Mouse (Mus musculus) lung, postnatal 10 days (tissue): ENCODE measurements around the gene Nudt16l1.

ENCODE experiments used
- DNase-seq: peaks from one replicate; pipeline ENCODE4 v3.0.0; 2021

Nudt16l1 gene

DNA sequence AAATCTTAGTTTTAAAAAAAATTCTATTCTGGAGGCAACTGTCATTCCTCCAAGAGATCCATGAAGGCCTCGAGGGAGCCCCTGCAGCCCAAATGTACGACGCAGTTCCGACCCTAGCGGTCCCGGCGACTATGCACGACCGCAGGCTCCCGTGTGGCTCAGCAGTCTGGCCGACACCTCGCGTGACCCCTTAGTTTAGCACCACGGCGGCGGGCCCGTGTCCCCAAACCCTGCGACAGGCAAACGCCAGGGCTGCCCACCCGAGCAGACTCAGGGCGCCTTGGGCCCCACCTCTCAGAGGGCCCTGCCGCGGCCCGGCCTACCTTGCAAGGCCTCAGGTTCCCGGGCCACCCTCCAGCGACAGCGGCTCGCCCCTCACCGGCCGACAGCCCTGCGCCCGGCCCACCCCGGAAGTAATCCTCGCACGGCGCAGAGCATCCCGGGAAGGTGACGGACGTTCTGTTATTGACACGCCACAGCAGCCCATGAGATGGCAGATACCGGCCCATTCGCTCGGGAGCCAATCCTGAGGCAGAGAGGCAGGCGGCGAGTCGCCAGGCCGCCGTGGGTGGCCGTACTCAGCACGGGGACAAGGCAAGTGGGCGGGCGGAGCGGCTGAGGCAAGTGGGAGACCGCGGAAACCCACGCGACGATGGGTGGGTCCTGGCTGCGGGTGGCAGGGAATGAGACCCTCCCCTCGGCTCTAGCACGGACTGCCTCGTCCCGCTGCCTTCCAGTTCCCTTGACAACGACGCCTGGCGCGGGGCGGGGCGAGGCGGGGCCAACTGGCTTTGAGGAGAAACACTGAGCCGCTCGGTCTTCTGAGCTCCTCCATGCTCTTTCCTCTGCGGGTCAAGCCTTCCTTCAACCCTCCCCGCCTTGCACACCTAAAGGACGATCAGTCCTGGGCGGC, 25.5 kb downstream of the Nudt16l1 start, which contains the start of gene Anks3:
Gene Anks3 (minus strand): TSS at position 409 of the 913 bp plus-strand sequence.
- DNase-seq: peak; percentile 99

GRCm38 (mm10) chr16:4964731-4965391, 26.3 kb downstream of the Nudt16l1 start:
- no peak for DNase-seq

GRCm38 (mm10) chr16:4965392-4966129, 27.0 kb downstream of the Nudt16l1 start:
- no peak for DNase-seq

- DNase-seq: no peak
Observed at GRCm38 (mm10) chr16:4968426-4968825, 29.9 kb downstream of the Nudt16l1 start.

GRCm38 (mm10) chr16:4969055-4969843, 30.7 kb downstream of the Nudt16l1 start:
- peak; percentile 37 for DNase-seq

- peak; percentile 81 for DNase-seq
Observed at GRCm38 (mm10) chr16:4971626-4972025, 33.1 kb downstream of the Nudt16l1 start.

DNA sequence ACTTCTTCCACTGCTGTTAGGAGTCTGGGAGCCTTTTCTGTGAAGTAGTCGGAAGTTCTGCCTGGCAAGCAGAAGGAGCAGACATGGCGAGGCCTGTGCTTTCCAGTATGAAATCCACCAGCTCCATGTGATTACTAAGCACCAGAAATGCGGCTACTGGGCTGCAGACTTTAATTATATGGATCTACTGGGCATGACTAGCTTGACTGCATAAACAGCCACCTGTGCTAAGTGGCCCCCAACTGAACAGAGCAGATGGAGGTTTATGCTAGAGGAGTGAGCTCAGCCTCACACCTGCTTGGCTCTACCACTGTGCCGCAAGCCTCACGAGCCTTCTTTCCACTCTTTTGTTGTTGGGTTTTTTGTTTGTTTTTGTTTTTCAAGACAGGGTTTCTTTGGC, 36.0 kb downstream of the Nudt16l1 start:
- DNase-seq: no peak

GRCm38 (mm10) chr16:4976180-4976579, 37.6 kb downstream of the Nudt16l1 start:
- no peak for DNase-seq

DNA sequence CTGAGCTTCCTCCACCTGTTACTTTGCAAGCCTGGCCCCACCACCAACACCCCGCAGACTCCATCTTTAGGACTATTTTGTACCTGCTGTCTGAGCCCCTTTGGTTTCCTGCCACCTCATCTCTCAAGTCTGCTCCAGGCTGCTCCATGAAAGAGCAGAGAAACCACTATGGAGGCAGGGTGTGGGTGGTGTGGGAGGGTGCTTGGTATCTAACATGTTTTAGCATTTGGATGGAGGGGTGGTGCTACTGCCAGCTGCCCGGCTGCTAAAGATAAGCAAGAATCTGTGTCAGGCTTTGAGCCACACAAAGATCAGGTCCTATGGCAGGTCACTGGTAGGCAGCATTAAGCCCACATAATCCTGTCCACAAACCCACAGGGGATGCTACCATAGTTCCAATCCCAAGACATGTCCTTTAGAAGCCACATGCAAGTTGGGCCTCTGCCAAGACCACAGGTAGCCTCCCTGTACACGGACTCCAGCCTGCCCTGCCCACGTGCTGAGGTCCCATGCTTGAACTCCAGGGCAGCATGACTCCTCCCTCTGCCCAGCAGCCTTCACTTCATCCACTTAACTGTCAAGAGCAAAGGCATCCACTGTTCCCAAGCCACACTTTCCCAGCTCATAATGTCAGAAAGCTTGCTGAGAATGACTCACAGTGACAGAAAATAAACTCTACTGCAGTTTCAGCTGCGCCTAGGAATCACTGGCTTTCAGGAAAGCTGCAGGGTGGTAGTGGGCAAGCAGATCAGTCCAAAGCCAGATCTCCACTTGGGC, 39.9 kb downstream of the Nudt16l1 start:
- peak; percentile 54 for DNase-seq

- DNase-seq: peak; percentile 52
Observed at GRCm38 (mm10) chr16:4979755-4980380, 41.3 kb downstream of the Nudt16l1 start.

- DNase-seq: no peak
Observed at GRCm38 (mm10) chr16:4984717-4985116, 46.2 kb downstream of the Nudt16l1 start.
